Mouse (Mus musculus): ENCODE results near the gene Ndufa9.

DNA sequence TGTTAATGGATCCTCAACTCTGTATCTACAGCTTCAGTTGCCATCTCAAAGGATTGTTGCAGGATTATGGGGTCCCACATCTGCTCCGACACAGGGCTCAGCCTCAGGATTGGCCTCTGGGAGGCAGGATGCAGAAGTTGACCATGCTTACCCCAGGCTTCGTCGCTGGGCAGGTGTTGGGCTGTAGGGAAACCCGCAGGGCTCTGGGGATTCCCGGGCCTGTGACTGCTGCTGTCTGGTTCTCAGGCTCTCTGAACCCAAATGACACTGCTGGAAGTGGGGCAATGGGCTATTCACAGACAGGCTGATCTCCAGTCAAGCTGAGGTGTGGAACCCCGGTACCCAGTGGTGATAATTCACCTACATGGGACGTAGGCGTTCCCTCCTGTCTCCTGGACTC, 32.6 kb downstream of the Ndufa9 start:
- TF ChIP-seq CTCF (IDR thresholded peaks at IDR 0.05; ENCODE audit: borderline replicate concordance, control insufficient read depth, extremely low read depth, insufficient read depth, low read length, poor library complexity) (no peak), POLR2A (IDR thresholded peaks at IDR 0.05; ENCODE audit: control insufficient read depth, extremely low read depth, insufficient read depth, low read length, poor library complexity) (no peak)
